Mouse (Mus musculus): ENCODE measurements at regions not wholly inside any gene's neighbourhood (a gene's known extent, or its start where the extent isn't known, plus 50 kb on each side); places are given as distances from the start of the nearest gene placed in this dataset.

DNA sequence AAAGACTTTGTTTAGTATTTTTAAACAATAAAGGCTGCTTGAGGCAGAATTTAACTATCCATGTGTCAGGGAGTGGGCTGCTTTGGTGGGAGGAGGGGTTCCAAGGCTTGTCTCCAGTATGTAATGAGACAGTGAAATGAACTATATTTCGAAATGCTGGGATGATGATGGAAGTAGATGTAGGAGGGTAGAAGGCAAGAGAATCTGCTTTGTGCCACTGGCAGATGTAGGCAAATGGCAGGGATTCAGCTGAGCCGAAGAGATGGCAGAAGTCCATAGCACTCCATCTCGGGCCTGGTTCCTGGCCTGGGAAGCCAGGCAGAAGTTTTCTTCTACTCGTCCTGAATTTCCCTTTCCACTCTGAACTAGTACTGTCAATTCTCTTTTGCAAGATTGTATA is 1681.6 kb upstream of the Cdh8 start:
- DNase-seq (ENCODE audit: low spot score in 2 of 2) = peak; percentile 43 to 79

Data from frontal cortex, postnatal 36 days (tissue).